Mouse (Mus musculus): ENCODE results near the gene Etv2. TPM values are rescaled to one million over a fixed set of nuclear protein-coding genes. Genes with fewer than 3 reads are reported as not detected.

Gene Etv2
- polyA plus RNA-seq, 1 experiment: not detected

DNA sequence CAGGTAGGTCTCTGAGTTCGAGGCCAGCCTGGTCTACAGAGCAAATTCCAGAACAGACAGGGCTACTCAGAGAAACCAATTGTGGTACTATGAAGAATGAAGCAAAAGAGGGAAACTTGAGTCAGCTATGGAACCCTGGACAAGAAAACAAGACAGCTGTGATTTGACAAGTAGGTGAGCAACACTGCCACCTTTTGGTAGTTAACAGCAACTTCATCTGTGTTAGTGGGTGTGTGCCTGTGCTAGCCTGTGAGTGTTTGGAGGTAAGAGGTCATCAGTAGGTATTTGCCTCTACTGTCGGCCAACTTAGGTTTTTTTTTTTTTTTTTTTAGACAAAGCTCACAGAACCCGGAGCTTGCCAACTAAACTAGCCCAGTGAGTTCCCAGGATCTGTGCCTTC is 33.6 kb upstream of the Etv2 start:
- H3ac ChIP-seq (ENCODE audit: control insufficient read depth, insufficient read length): no peak overlapping the region
- H3K27me3 ChIP-seq (ENCODE audit: control insufficient read depth, insufficient read depth, insufficient read length): peaks cover 9% of the 10 kb centered on the region
- no peak for TF ChIP-seq CEBPB (IDR thresholded peaks at IDR 0.05; ENCODE audit: insufficient read depth, poor library complexity, severe bottlenecking)
- TF ChIP-seq MAX (IDR thresholded peaks at IDR 0.05; ENCODE audit: low read depth): no peak
- no peak for TF ChIP-seq MYOD1 (IDR thresholded peaks at IDR 0.05; ENCODE audit: control insufficient read depth in 1 of 3, insufficient read length in 2 of 3, low read depth in 2 of 3)
- TF ChIP-seq TCF3 (IDR thresholded peaks at IDR 0.05; ENCODE audit: insufficient read length, low read depth): no peak
- no peak for TF ChIP-seq TCF12 (IDR thresholded peaks at IDR 0.05; ENCODE audit: insufficient read depth, poor library complexity, severe bottlenecking)
- no peak for TF ChIP-seq REST (IDR thresholded peaks at IDR 0.05; ENCODE audit: insufficient read depth, insufficient read length)
- TF ChIP-seq E2F4 (IDR thresholded peaks at IDR 0.05; ENCODE audit: insufficient read depth): no peak
- no peak for TF ChIP-seq USF1 (IDR thresholded peaks at IDR 0.05; ENCODE audit: low read depth)
- no peak overlapping the region for H3K4me2 ChIP-seq (ENCODE audit: low read depth)
- no peak overlapping the region for H3K4me3 ChIP-seq
- no peaks in the 10 kb centered on the region for H3K36me3 ChIP-seq (ENCODE audit: control insufficient read depth, insufficient read depth)
- H3K79me2 ChIP-seq (ENCODE audit: control insufficient read depth, insufficient read depth): no peaks in the 10 kb centered on the region

DNA sequence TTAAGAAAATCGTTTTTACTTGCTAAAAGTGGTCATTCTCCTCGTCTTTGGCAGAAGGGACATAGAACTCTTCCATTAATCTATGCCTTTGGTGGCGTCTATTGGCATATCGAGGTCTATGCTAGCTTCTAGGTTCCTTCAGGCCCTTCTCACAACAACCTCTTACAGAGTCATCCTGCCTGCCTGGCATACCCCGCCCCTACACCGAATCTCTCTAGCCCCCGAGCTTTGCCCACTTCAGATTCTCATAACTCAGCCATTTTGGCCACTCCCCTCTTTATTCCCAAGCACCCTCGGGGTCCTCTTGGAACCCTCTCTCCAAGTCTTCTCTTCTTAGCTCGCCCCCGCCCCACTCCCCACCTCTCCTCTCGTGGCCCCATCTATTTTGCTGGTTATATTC is 29.7 kb upstream of the Etv2 start:
- peak overlapping the region; percentile 66 for H3K4me3 ChIP-seq
- H3ac ChIP-seq (ENCODE audit: control insufficient read depth, insufficient read length): peak overlapping the region; percentile 15

DNA sequence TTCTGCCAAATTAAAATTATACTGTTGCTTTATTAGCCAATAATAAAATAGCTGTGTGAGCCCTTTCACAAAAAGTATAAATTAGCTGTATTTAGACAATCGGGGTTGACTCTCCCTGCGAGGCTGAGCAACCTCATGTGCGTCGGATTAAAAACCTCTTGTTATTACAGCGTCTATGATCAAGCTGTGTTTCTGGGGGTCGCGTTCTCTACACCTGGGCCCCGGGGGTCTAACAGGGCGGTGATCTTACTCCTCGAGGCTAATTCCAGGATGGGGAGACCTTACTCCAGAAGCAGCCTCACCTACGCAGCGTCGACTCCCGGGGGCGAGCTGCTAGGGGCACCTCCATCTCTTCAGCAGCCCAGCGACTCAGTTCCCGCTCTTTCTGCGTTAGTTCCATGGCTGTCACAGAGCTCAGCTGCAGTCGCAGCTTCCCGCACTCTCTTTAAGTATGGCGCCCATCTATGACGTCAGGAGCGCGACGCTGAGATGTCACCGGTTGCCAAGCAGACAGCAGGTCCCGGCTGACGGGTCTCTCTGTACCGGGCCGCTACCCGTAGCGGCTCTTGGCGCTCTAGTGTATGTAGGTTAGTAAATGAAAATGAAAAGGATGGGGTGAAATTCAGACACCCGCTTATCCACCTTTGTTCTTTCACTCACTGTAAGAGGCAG is 29.0 kb upstream of the Etv2 start, which contains the start of gene Haus5:
TSS of gene Haus5 (minus strand) at position 466 of the 672 bp plus-strand sequence.
- Histone ChIP-seq H3K79me2 (ENCODE audit: control insufficient read depth, insufficient read depth) (no peaks in the 10 kb centered on the region), H3K36me3 (ENCODE audit: control insufficient read depth, insufficient read depth) (no peaks in the 10 kb centered on the region), H3K27me3 (ENCODE audit: control insufficient read depth, insufficient read depth, insufficient read length) (no peaks in the 10 kb centered on the region), H3K4me3 (peak within 1 kb of the TSS; percentile 66), H3K4me2 (ENCODE audit: low read depth) (peak within 1 kb of the TSS; percentile 93), H3ac (ENCODE audit: control insufficient read depth, insufficient read length) (peak within 1 kb of the TSS; percentile 15)
- TF ChIP-seq MYOG (IDR thresholded peaks at IDR 0.05; ENCODE audit: control insufficient read depth in 1 of 3, insufficient read depth in 1 of 3, insufficient read length in 2 of 3, low read depth in 2 of 3) (peak in 1 of 3 experiments; percentile 7), REST (IDR thresholded peaks at IDR 0.05; ENCODE audit: insufficient read depth, insufficient read length) (no peak), E2F4 (IDR thresholded peaks at IDR 0.05; ENCODE audit: insufficient read depth) (peak; percentile 97), SRF (IDR thresholded peaks at IDR 0.05; ENCODE audit: control insufficient read depth, insufficient read length, low read depth) (peak; percentile 52), POLR2A (IDR thresholded peaks at IDR 0.05; ENCODE audit: insufficient read length, low read depth) (peak; percentile 62)

More for the DNA sequence above, 29.7 kb upstream of the Etv2 start:
- no peaks in the 10 kb centered on the region for H3K79me2 ChIP-seq (ENCODE audit: control insufficient read depth, insufficient read depth)
- peak overlapping the region; percentile 93 for H3K4me2 ChIP-seq (ENCODE audit: low read depth)
- TF ChIP-seq POLR2AphosphoS2 (IDR thresholded peaks at IDR 0.05; ENCODE audit: insufficient read length, low read depth): no peak
- TF ChIP-seq MYOD1 (IDR thresholded peaks at IDR 0.05; ENCODE audit: control insufficient read depth in 1 of 3, insufficient read length in 2 of 3, low read depth in 2 of 3): no peak
- no peak for TF ChIP-seq REST (IDR thresholded peaks at IDR 0.05; ENCODE audit: insufficient read depth, insufficient read length)
- TF ChIP-seq E2F4 (IDR thresholded peaks at IDR 0.05; ENCODE audit: insufficient read depth): no peak
- TF ChIP-seq TCF12 (IDR thresholded peaks at IDR 0.05; ENCODE audit: insufficient read depth, poor library complexity, severe bottlenecking): no peak
- TF ChIP-seq USF1 (IDR thresholded peaks at IDR 0.05; ENCODE audit: low read depth): no peak
- no peak for TF ChIP-seq POLR2A (IDR thresholded peaks at IDR 0.05; ENCODE audit: insufficient read length, low read depth)
- no peak for TF ChIP-seq MAX (IDR thresholded peaks at IDR 0.05; ENCODE audit: low read depth)
- H3K27me3 ChIP-seq (ENCODE audit: control insufficient read depth, insufficient read depth, insufficient read length): no peaks in the 10 kb centered on the region
- no peaks in the 10 kb centered on the region for H3K36me3 ChIP-seq (ENCODE audit: control insufficient read depth, insufficient read depth)

- H3K4me2 ChIP-seq (ENCODE audit: low read depth): peak within 1 kb of the TSS; percentile 98
- peaks cover 5% of the 10 kb centered on the region for H3K36me3 ChIP-seq (ENCODE audit: control insufficient read depth, insufficient read depth)
- H3ac ChIP-seq (ENCODE audit: control insufficient read depth, insufficient read length): peak within 1 kb of the TSS; percentile 36
- no peaks in the 10 kb centered on the region for H3K27me3 ChIP-seq (ENCODE audit: control insufficient read depth, insufficient read depth, insufficient read length)
- H3K79me2 ChIP-seq (ENCODE audit: control insufficient read depth, insufficient read depth): peaks cover 7% of the 10 kb centered on the region
- peak within 1 kb of the TSS; percentile 60 for H3K4me3 ChIP-seq
- TF ChIP-seq POLR2AphosphoS2 (IDR thresholded peaks at IDR 0.05; ENCODE audit: insufficient read length, low read depth) (peak; percentile 79), MYOD1 (IDR thresholded peaks at IDR 0.05; ENCODE audit: control insufficient read depth in 1 of 3, insufficient read length in 2 of 3, low read depth in 2 of 3) (no peak), MAX (IDR thresholded peaks at IDR 0.05; ENCODE audit: low read depth) (no peak), POLR2A (IDR thresholded peaks at IDR 0.05; ENCODE audit: insufficient read length, low read depth) (peak; percentile 75), USF1 (IDR thresholded peaks at IDR 0.05; ENCODE audit: low read depth) (no peak)
These were observed 14.2 kb upstream of the Etv2 start, which contains the start of gene Rbm42 for GRCm38 (mm10) chr7:30649591-30650540. TSS of gene Rbm42 (minus strand) at chr7:30650317.

DNA sequence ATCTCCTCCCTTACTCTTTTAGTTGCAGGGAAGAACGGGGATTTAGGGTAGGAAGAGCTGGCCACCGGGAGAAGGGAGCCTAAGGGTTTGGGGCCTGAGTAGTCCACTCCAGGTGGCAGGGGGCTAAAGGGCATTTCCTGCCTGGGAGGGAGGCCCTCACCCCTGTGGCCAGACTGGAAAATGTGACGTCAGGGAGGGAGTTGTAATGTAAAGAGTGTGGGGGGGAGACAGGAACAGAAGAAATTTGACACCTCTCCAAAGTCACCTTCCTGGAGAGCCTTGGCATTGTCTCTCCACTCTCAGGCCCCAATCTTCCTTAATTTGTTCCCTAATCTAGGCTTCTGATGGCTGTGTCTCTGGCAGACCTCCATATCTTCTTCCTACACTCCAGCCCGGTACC is 3.4 kb upstream of the Etv2 start:
- Histone ChIP-seq H3K79me2 (ENCODE audit: control insufficient read depth, insufficient read depth) (no peaks in the 10 kb centered on the region), H3K27me3 (ENCODE audit: control insufficient read depth, insufficient read depth, insufficient read length) (peaks cover 26% of the 10 kb centered on the region), H3K4me2 (ENCODE audit: low read depth) (no peak overlapping the region), H3K4me3 (no peak overlapping the region), H3ac (ENCODE audit: control insufficient read depth, insufficient read length) (no peak overlapping the region), H3K36me3 (ENCODE audit: control insufficient read depth, insufficient read depth) (peaks cover 16% of the 10 kb centered on the region)
- no peak for TF ChIP-seq SRF (IDR thresholded peaks at IDR 0.05; ENCODE audit: control insufficient read depth, insufficient read length, low read depth)
- TF ChIP-seq E2F4 (IDR thresholded peaks at IDR 0.05; ENCODE audit: insufficient read depth): no peak
- TF ChIP-seq MYOG (IDR thresholded peaks at IDR 0.05; ENCODE audit: control insufficient read depth in 1 of 3, insufficient read depth in 1 of 3, insufficient read length in 2 of 3, low read depth in 2 of 3): no peak
- no peak for TF ChIP-seq CEBPB (IDR thresholded peaks at IDR 0.05; ENCODE audit: insufficient read depth, poor library complexity, severe bottlenecking)
- no peak for TF ChIP-seq TCF12 (IDR thresholded peaks at IDR 0.05; ENCODE audit: insufficient read depth, poor library complexity, severe bottlenecking)
- TF ChIP-seq MAX (IDR thresholded peaks at IDR 0.05; ENCODE audit: low read depth): no peak
- no peak for TF ChIP-seq REST (IDR thresholded peaks at IDR 0.05; ENCODE audit: insufficient read depth, insufficient read length)
- TF ChIP-seq POLR2AphosphoS2 (IDR thresholded peaks at IDR 0.05; ENCODE audit: insufficient read length, low read depth): no peak
- no peak for TF ChIP-seq USF1 (IDR thresholded peaks at IDR 0.05; ENCODE audit: low read depth)
- no peak for TF ChIP-seq TCF3 (IDR thresholded peaks at IDR 0.05; ENCODE audit: insufficient read length, low read depth)
- TF ChIP-seq MYOD1 (IDR thresholded peaks at IDR 0.05; ENCODE audit: control insufficient read depth in 1 of 3, insufficient read length in 2 of 3, low read depth in 2 of 3): no peak
- TF ChIP-seq POLR2A (IDR thresholded peaks at IDR 0.05; ENCODE audit: insufficient read length, low read depth): no peak
